Mouse (Mus musculus): ENCODE data around the gene Sctr.

DNA sequence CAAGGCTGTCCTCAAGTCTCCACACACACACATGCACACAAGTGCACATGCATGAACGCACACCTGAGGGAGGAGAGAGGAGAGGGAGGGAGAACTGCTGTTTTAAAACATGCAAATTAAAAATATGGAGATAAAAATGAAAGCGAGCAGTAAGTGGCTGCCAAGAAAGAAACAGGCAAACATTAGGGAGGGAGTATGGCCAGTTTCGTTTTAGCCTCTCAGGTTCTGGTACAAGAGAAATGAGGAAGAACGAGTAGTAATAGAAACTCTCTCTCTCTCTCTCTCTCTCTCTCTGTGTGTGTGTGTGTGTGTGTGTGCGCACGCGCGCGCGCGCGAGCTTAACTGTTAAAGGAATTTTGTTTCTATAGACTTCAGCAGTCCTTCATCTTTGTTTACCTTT lies 12.7 kb downstream of the Sctr start:
- no peak for TF ChIP-seq CTCF (IDR thresholded peaks at IDR 0.05; ENCODE audit: low read depth)
- TF ChIP-seq EP300 (IDR thresholded peaks at IDR 0.05; ENCODE audit: low read depth): no peak
